Mouse (Mus musculus) heart, adult 2 months (tissue): ENCODE results near the gene Pcdh15.

ENCODE experiments used
- CTCF ChIP-seq: fragments of 200-600 bp; IDR thresholded peaks from 2 replicates; pipeline ENCODE4 v1.8.1; 2022; ENCODE audit warnings: antibody characterized with exemption, mild to moderate bottlenecking, moderate library complexity
- EP300 ChIP-seq: fragments of 200-500 bp; IDR thresholded peaks from 2 replicates; pipeline ENCODE4 v1.6.1; 2011; ENCODE audit warnings: low read depth, low read length, control low read depth; ENCODE audit not compliant: insufficient read depth
- POLR2A ChIP-seq: fragments of 200-500 bp; IDR thresholded peaks from 2 replicates; pipeline ENCODE4 v1.6.1; 2011; ENCODE audit warnings: mild to moderate bottlenecking, low read depth, low read length, control low read depth; ENCODE audit not compliant: insufficient read depth

- no peak for TF ChIP-seq POLR2A
- TF ChIP-seq CTCF = peak; percentile 33
- no peak for TF ChIP-seq EP300
These were observed 465.1 kb downstream of the Pcdh15 start for GRCm38 (mm10) chr10:73564216-73564615.
